In genomic region chr9:121108110-121108509, GRCm38 (mm10) we compare ENCODE assay signal across 9 mouse cellular contexts.
A peak's percentile ranks its signal among the peaks of the same experiment; 100 is the strongest.
DNase-seq lines count a peak whose midpoint lies in the region; ATAC-seq and TF ChIP-seq lines count a peak whose summit lies in the region.
"Had no signal": no experiment of that assay in that cellular context is flagged by ENCODE, and none has a peak within 500 bp of the region (broad histone marks: within the 10 kb centered on the region; RNA-seq: fewer than 3 reads in every experiment).

No protein-coding gene starts in this region.

- H3K9ac ChIP-seq in forebrain, embryonic 11.5 days (ENCODE audit: low read length), result no peak overlapping the region
- H3K9ac ChIP-seq: limb, embryonic 12.5 days had no signal

- no peak overlapping the region for H3K4me3 ChIP-seq in forebrain, embryonic 11.5 days (ENCODE audit: low read depth, low read length)
- H3K4me3 ChIP-seq in hindbrain, embryonic 10.5 days, result no peak overlapping the region
- H3K4me3 ChIP-seq: limb, embryonic 12.5 days had no signal

- H3K27me3 ChIP-seq in forebrain, embryonic 11.5 days (ENCODE audit: control insufficient read depth, insufficient read depth, low read length), result no peaks in the 10 kb centered on the region
- peaks cover 13% of the 10 kb centered on the region for H3K27me3 ChIP-seq in hindbrain, embryonic 10.5 days (ENCODE audit: insufficient read depth, poor library complexity, severe bottlenecking)

- no peaks in the 10 kb centered on the region for H3K4me1 ChIP-seq in forebrain, embryonic 11.5 days (replicated peaks; ENCODE audit: control insufficient read depth, insufficient read depth, low read length)
- H3K4me1 ChIP-seq in hindbrain, embryonic 10.5 days (replicated peaks), result peaks cover 24% of the 10 kb centered on the region

- 13% methylated on average over 10 of the region's 10 CpGs for WGBS in forebrain, embryonic 11.5 days
- 10% methylated on average over 10 of the region's 10 CpGs for WGBS in hindbrain, embryonic 10.5 days

- no peak overlapping the region for H3K27ac ChIP-seq in forebrain, embryonic 11.5 days (ENCODE audit: low read depth, low read length)
- no peak overlapping the region for H3K27ac ChIP-seq in hindbrain, embryonic 10.5 days
- H3K27ac ChIP-seq: limb, embryonic 12.5 days had no signal

- peak; percentile 85 for DNase-seq in ES-CJ7 (ENCODE audit: low read depth, low spot score)
- peak; percentile 93 for DNase-seq in brain, embryonic 14.5 days (ENCODE audit: low read depth)
- peak; percentile 95 for DNase-seq in forebrain, embryonic 11.5 days (ENCODE audit: low spot score)
- DNase-seq in hindbrain, embryonic 10.5 days (ENCODE audit: low spot score), result peak; percentile 90
- peak; percentile 39 for DNase-seq in layer of hippocampus, adult 9-11 months
- DNase-seq in lung, postnatal 4 days, result peak; percentile 54 to 75
- peak; percentile 69 to 79 for DNase-seq in right cerebral cortex, postnatal 10 days (ENCODE audit: low spot score in 2 of 2)
- peak; percentile 67 for DNase-seq in yolk sac, embryonic 10.5 days (ENCODE audit: low spot score)

- H3K4me2 ChIP-seq in forebrain, embryonic 11.5 days (ENCODE audit: low read depth, low read length, severe bottlenecking), result no peak overlapping the region
- H3K4me2 ChIP-seq: limb, embryonic 12.5 days had no signal

- no peaks in the 10 kb centered on the region for H3K36me3 ChIP-seq in forebrain, embryonic 11.5 days (ENCODE audit: control insufficient read depth, insufficient read depth, low read length)
- no peaks in the 10 kb centered on the region for H3K36me3 ChIP-seq in hindbrain, embryonic 10.5 days
- H3K36me3 ChIP-seq: limb, embryonic 12.5 days had no signal

- no peak for TF ChIP-seq POLR2A in brain, embryonic 14.5 days (IDR thresholded peaks at IDR 0.05; ENCODE audit: borderline replicate concordance, extremely low read depth, insufficient read depth, insufficient read length, poor library complexity, severe bottlenecking)

- peak; percentile 46 for ATAC-seq in forebrain, embryonic 11.5 days (replicated peaks; ENCODE audit: low FRiP score)

- no peaks in the 10 kb centered on the region for H3K9me3 ChIP-seq in forebrain, embryonic 11.5 days (ENCODE audit: control insufficient read depth, low read length)
- no peaks in the 10 kb centered on the region for H3K9me3 ChIP-seq in hindbrain, embryonic 10.5 days
- H3K9me3 ChIP-seq: limb, embryonic 12.5 days had no signal

- TF ChIP-seq CTCF in brain, embryonic 14.5 days (IDR thresholded peaks at IDR 0.05; ENCODE audit: borderline replicate concordance, extremely low read depth, insufficient read depth, insufficient read length), result peak; percentile 96

Comparison
In these comparisons a context has a peak if more than half of its experiments do, and no peak if none do; other contexts are left out.
1. DNase-seq: peak in every context shown above with its lines; median percentile 95 in forebrain, embryonic 11.5 days; 93 in brain, embryonic 14.5 days; 90 in hindbrain, embryonic 10.5 days; 85 in ES-CJ7; 74 in right cerebral cortex, postnatal 10 days; 67 in yolk sac, embryonic 10.5 days; 64 in lung, postnatal 4 days; 39 in layer of hippocampus, adult 9-11 months.